Mouse (Mus musculus) kidney, embryonic 15.5 days (tissue): ENCODE results near the gene Lalba. TPM values are rescaled to one million over a fixed set of nuclear protein-coding genes. Genes with fewer than 3 reads are reported as not detected.
"Not testable (repeated sequence)": the region's sequence is repeated elsewhere in the genome, so short reads cannot be mapped to it uniquely, and the experiment has no call there.

Experiments
- ATAC-seq: fragments of 200-750 bp; cut with Nextera tagmentation; replicated peaks from 2 replicates; pipeline ENCODE4 v1.8.0; 2017; ENCODE audit warnings: moderate TSS enrichment; ENCODE audit not compliant: low FRiP score
- H3K27ac ChIP-seq: fragments of 300-500 bp; sonication (generic); 2 replicates; pipeline ENCODE4 v1.5.1; 2015; ENCODE audit warnings: mild to moderate bottlenecking, inconsistent platforms
- H3K27me3 ChIP-seq: fragments of 300-500 bp; sonication (generic); 2 replicates; pipeline ENCODE4 v1.6.1; 2015; ENCODE audit warnings: inconsistent platforms
- H3K36me3 ChIP-seq: fragments of 300-500 bp; sonication (generic); 2 replicates; pipeline ENCODE4 v1.6.1; 2015; ENCODE audit warnings: inconsistent platforms
- H3K4me1 ChIP-seq: fragments of 300-500 bp; sonication (generic); 2 replicates; pipeline ENCODE4 v1.6.1; 2015; ENCODE audit warnings: inconsistent platforms
- H3K4me2 ChIP-seq: fragments of 300-500 bp; sonication (generic); 2 replicates; pipeline ENCODE4 v1.6.1; 2015; ENCODE audit warnings: moderate library complexity, mild to moderate bottlenecking, inconsistent platforms
- H3K4me3 ChIP-seq: fragments of 300-500 bp; sonication (generic); replicated peaks from 2 replicates; pipeline ENCODE4 v1.5.1; 2015; ENCODE audit warnings: mild to moderate bottlenecking, inconsistent platforms
- H3K9ac ChIP-seq: fragments of 300-500 bp; sonication (generic); 2 replicates; pipeline ENCODE4 v1.6.1; 2015; ENCODE audit warnings: mild to moderate bottlenecking, inconsistent platforms
- H3K9me3 ChIP-seq: fragments of 300-500 bp; sonication (generic); replicated peaks from 2 replicates; pipeline ENCODE4 v1.6.1; 2016; ENCODE audit warnings: inconsistent platforms
- WGBS: fragments of 180-500 bp; shearing (Covaris S2); methylation state at CpG from one replicate; pipeline ENCODE4 v1.1.7; 2015; ENCODE audit warnings: mixed read lengths; 5-methylcytosine and 5-hydroxymethylcytosine counted together
- polyA plus RNA-seq: library from polyadenylated mRNA; unstranded; fragments of >200 nt; fragmentation: Nextera tagmentation; extraction: Ambion mirVana; gene quantifications from 2 replicates; pipeline ENCODE4 v1.2.1, GENCODE M21; 2015

Lalba gene
- polyA plus RNA-seq, 1 experiment from 2014 or later, result not detected

GRCm38 (mm10) chr15:98486433-98487021, 4.0 kb upstream of the Lalba start:
- Histone ChIP-seq H3K9ac (no peak overlapping the region), H3K4me2 (no peak overlapping the region), H3K27me3 (no peaks in the 10 kb centered on the region), H3K4me1 (peaks cover 10% of the 10 kb centered on the region; the same call in 1 of the 2 replicates), H3K36me3 (no peaks in the 10 kb centered on the region), H3K9me3 (no peaks in the 10 kb centered on the region), H3K27ac (no peak overlapping the region), H3K4me3 (no peak overlapping the region)
- ATAC-seq, result no peak
- 95% methylated on average over 8 of the region's 8 CpGs for WGBS

GRCm38 (mm10) chr15:98483907-98484886, 1.7 kb upstream of the Lalba start:
- no peak for ATAC-seq
- H3K9ac ChIP-seq, result no peak overlapping the region
- no peak overlapping the region for H3K4me3 ChIP-seq
- no peaks in the 10 kb centered on the region for H3K36me3 ChIP-seq
- H3K27me3 ChIP-seq, result no peaks in the 10 kb centered on the region
- peaks cover 10% of the 10 kb centered on the region; the same call in 1 of the 2 replicates for H3K4me1 ChIP-seq
- H3K9me3 ChIP-seq, result no peaks in the 10 kb centered on the region
- WGBS, result 46% methylated on average over 18 of the region's 18 CpGs
- no peak overlapping the region for H3K4me2 ChIP-seq
- H3K27ac ChIP-seq, result 0 out of 2 replicates have a peak overlapping the region, but pooled peaks have one; percentile 9

- WGBS, result 79% methylated on average over 7 of the region's 7 CpGs
- H3K4me1 ChIP-seq, result peaks cover 7% of the 10 kb centered on the region; the same call in 1 of the 2 replicates
Measured at GRCm38 (mm10) chr15:98479568-98480102, 2.9 kb downstream of the Lalba start.

GRCm38 (mm10) chr15:98476281-98476680, 6.2 kb downstream of the Lalba start:
- no peak for ATAC-seq
- H3K27ac ChIP-seq, result no peak overlapping the region
- 81% methylated on average over 5 of the region's 5 CpGs for WGBS
- H3K9ac ChIP-seq, result no peak overlapping the region
- H3K36me3 ChIP-seq, result no peaks in the 10 kb centered on the region
- H3K9me3 ChIP-seq, result no peaks in the 10 kb centered on the region
- H3K4me1 ChIP-seq, result no peaks in the 10 kb centered on the region
- no peak overlapping the region for H3K4me3 ChIP-seq
- H3K27me3 ChIP-seq, result no peaks in the 10 kb centered on the region
- no peak overlapping the region for H3K4me2 ChIP-seq

More at GRCm38 (mm10) chr15:98479568-98480102, 2.9 kb downstream of the Lalba start:
- no peak overlapping the region for H3K4me3 ChIP-seq
- no peaks in the 10 kb centered on the region for H3K9me3 ChIP-seq
- no peak overlapping the region for H3K27ac ChIP-seq
- H3K27me3 ChIP-seq, result no peaks in the 10 kb centered on the region
- no peak overlapping the region for H3K4me2 ChIP-seq
- no peak for ATAC-seq
- H3K36me3 ChIP-seq, result no peaks in the 10 kb centered on the region
- H3K9ac ChIP-seq, result no peak overlapping the region

- Histone ChIP-seq H3K4me2 (no peak overlapping the region), H3K9ac (no peak overlapping the region), H3K4me1 (no peaks in the 10 kb centered on the region), H3K27me3 (no peaks in the 10 kb centered on the region), H3K4me3 (no peak overlapping the region), H3K27ac (no peak overlapping the region), H3K9me3 (no peaks in the 10 kb centered on the region), H3K36me3 (no peaks in the 10 kb centered on the region)
- WGBS, result 53% methylated on average over 10 of the region's 10 CpGs
- ATAC-seq, result no peak
Measured at GRCm38 (mm10) chr15:98475382-98475781, 7.1 kb downstream of the Lalba start.

- ATAC-seq, result no peak
- no peak overlapping the region for H3K9ac ChIP-seq
- 79% methylated on average over 10 of the region's 10 CpGs for WGBS
- H3K4me3 ChIP-seq, result no peak overlapping the region
- no peaks in the 10 kb centered on the region for H3K27me3 ChIP-seq
- no peaks in the 10 kb centered on the region for H3K4me1 ChIP-seq
- no peaks in the 10 kb centered on the region for H3K9me3 ChIP-seq
- H3K4me2 ChIP-seq, result no peak overlapping the region
- H3K27ac ChIP-seq, result no peak overlapping the region
- no peaks in the 10 kb centered on the region for H3K36me3 ChIP-seq
Measured at GRCm38 (mm10) chr15:98474958-98475357, 7.6 kb downstream of the Lalba start.

GRCm38 (mm10) chr15:98471539-98471938, 11.0 kb downstream of the Lalba start:
- Histone ChIP-seq H3K4me3 (no peak overlapping the region), H3K9me3 (no peaks in the 10 kb centered on the region), H3K4me2 (no peak overlapping the region), H3K27me3 (no peaks in the 10 kb centered on the region), H3K36me3 (no peaks in the 10 kb centered on the region), H3K4me1 (no peaks in the 10 kb centered on the region), H3K9ac (no peak overlapping the region), H3K27ac (no peak overlapping the region)
- ATAC-seq, result no peak
- WGBS, result 91% methylated on average over 13 of the region's 13 CpGs

GRCm38 (mm10) chr15:98469596-98469995, 12.9 kb downstream of the Lalba start, which contains the start of gene OR5BS1P:
TSS of gene OR5BS1P (plus strand) at chr15:98469896.
- Histone ChIP-seq H3K4me1 (no peaks in the 10 kb centered on the region), H3K27me3 (no peaks in the 10 kb centered on the region), H3K9me3 (no peaks in the 10 kb centered on the region), H3K4me2 (no peak within 1 kb of the TSS), H3K36me3 (no peaks in the 10 kb centered on the region), H3K4me3 (no peak within 1 kb of the TSS), H3K9ac (no peak within 1 kb of the TSS), H3K27ac (no peak within 1 kb of the TSS)
- 89% methylated on average over 4 of the region's 4 CpGs for WGBS
- no peak for ATAC-seq

GRCm38 (mm10) chr15:98452288-98452687, 30.2 kb downstream of the Lalba start, which contains the start of gene Olfr281:
TSS of gene Olfr281 (plus strand) at chr15:98452588.
- ATAC-seq, result no peak
- H3K9ac ChIP-seq, result no peak within 1 kb of the TSS
- no peaks in the 10 kb centered on the region for H3K9me3 ChIP-seq
- no peak within 1 kb of the TSS for H3K27ac ChIP-seq
- H3K4me2 ChIP-seq, result no peak within 1 kb of the TSS
- H3K27me3 ChIP-seq, result 0 out of 2 replicates have a peak, but pooled peaks cover 4% of the 10 kb centered on the region
- H3K4me1 ChIP-seq, result no peaks in the 10 kb centered on the region
- WGBS, result 94% methylated on average over 7 of the region's 7 CpGs
- no peak within 1 kb of the TSS for H3K4me3 ChIP-seq
- H3K36me3 ChIP-seq, result no peaks in the 10 kb centered on the region

- Histone ChIP-seq H3K9ac (no peak overlapping the region), H3K27me3 (0 out of 2 replicates have a peak, but pooled peaks cover 4% of the 10 kb centered on the region), H3K4me1 (no peaks in the 10 kb centered on the region), H3K4me2 (no peak overlapping the region), H3K27ac (no peak overlapping the region), H3K9me3 (no peaks in the 10 kb centered on the region), H3K36me3 (no peaks in the 10 kb centered on the region), H3K4me3 (no peak overlapping the region)
- ATAC-seq, result no peak
- 52% methylated on average over 4 of the region's 4 CpGs for WGBS
Measured at GRCm38 (mm10) chr15:98448521-98448920, 34.0 kb downstream of the Lalba start.

- Histone ChIP-seq H3K27me3 (no peaks in the 10 kb centered on the region), H3K4me2 (no peak overlapping the region), H3K4me1 (no peaks in the 10 kb centered on the region), H3K27ac (no peak overlapping the region), H3K4me3 (no peak overlapping the region), H3K36me3 (no peaks in the 10 kb centered on the region), H3K9ac (no peak overlapping the region), H3K9me3 (no peaks in the 10 kb centered on the region)
- ATAC-seq, result no peak
- 84% methylated on average over 3 of the region's 3 CpGs for WGBS
Measured at GRCm38 (mm10) chr15:98444561-98444960, 38.0 kb downstream of the Lalba start.

- not testable (repeated sequence) for H3K27me3 ChIP-seq, H3K9ac ChIP-seq, H3K4me3 ChIP-seq, ATAC-seq, H3K27ac ChIP-seq, H3K9me3 ChIP-seq, H3K36me3 ChIP-seq, H3K4me2 ChIP-seq, H3K4me1 ChIP-seq
- 76% methylated on average over 5 of the region's 5 CpGs for WGBS
Measured at GRCm38 (mm10) chr15:98430925-98431324, 51.6 kb downstream of the Lalba start, which contains the start of gene Olfr282. TSS of gene Olfr282 (plus strand) at chr15:98431225.
